Mouse (Mus musculus) retina, adult 2 months (tissue): Measurements from ENCODE around the gene Dnph1.
A peak's percentile ranks its signal among the peaks of the same experiment; 100 is the strongest.

Experiments
- DNase-seq: peaks from one replicate; pipeline ENCODE4 v3.0.0-alpha.2; 2012; ENCODE audit warnings: low read depth, low spot score

Gene Dnph1

DNA sequence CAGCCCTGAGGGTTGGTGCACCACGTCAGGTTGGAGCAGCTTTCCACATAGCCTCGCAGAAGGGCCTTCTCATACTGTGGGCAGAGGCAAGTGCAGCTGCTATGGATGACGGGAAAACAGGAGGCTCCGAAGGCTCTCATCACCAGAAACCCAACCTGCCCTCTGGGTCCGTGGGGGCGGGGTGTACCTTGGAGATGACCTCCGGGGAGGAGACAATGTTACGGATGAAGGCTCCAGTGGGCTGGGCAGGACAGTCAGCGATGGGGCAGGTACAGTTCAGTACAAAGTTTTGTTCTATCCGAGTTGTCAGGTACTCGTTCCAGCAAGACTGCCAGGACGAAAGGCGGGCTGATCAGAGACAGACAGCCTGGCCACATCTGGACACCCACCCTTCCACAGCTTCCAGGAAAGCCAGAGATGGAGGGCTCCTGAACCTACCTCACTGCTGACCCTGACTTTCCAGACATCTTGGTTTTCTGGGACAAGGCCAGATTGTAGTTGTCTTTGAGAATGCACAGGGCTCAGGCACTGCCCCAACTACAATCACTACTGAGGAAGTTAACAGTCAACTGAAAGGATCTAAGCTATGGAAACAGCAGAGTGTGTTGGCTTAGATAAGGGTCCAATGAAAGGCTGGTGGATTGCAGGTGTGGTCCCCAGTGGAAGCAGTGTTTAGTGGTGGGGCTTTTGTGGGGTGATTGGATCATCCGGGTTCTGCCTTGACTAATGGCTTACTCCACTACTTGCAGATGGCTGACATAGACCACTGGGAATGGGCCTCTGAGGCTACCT, 7.5 kb downstream of the Dnph1 start:
- DNase-seq = no peak

DNA sequence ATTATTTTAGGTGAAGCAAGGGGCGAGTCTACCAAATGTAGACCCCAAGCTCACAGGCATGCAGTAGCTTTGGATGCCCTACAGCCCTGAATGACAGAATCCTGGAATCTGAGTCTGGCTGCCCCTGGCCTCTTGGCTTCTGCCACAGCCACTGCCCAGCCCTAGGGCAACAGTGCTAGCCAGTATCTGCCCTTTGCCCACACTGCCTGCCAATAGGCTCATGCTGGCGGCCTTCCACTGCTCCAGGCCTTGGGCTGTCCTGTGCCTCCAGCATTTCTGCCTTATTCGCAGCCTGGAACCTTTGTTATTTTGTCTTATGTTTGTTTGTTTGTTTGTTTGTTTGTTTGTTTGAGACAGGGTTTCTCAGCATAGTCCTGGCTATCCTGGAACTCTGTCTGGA, 9.1 kb downstream of the Dnph1 start:
- no peak for DNase-seq

- no peak for DNase-seq
Measured at GRCm38 (mm10) chr17:46511059-46511710, 14.7 kb downstream of the Dnph1 start.

GRCm38 (mm10) chr17:46513329-46513728, 16.8 kb downstream of the Dnph1 start:
- DNase-seq = no peak

DNA sequence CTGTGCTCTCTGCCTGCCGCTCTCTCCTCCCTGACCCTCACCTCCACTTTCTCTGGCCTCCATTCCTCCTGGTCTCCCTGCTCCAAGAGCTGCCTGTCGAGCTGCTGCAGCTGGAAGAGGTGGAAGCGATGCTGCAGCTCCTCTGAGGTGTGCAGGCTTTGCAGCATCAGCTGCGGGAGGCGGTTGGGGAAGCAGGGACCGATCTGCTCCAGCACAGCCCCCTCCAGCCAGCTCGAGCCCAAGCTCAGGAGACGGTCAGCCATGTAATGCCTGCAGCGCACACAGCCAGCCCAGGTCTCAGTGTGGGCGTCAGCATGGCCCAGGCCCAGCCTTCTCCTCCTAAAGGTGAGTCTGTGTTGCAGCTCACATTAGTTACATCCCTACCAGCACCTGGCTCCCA, 23.5 kb downstream of the Dnph1 start:
- no peak for DNase-seq

DNA sequence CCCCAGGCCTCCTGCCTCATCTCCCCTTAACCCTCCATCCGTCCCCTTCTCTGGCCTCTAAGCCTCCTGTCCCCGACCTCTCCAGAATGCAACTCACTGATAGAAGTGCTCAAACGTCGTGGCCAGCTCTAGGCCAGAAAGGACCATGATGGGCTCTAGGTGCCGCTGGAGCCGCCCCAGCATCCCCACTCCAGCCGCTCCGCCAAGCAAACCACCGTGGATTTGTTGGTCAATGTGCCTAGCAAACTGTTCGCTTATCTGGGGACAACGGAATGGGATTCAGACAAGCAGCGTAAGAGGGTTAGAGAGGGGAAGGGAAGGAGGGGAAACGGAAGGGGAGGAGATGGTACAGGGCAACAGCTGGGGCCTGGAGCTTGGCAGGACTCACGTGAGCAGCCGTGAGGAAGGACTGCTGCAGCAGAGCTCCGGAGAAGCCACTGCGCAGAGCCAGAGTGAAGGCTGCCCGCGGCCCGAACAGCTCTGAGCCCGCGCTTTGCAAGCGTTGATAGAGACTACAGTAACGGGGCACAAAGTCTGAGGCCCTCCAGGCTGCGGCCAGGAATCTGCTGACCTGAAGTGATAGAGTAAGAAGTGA, 24.0 kb downstream of the Dnph1 start:
- DNase-seq = peak; percentile 63

- DNase-seq = no peak
Measured at GRCm38 (mm10) chr17:46521174-46521573, 24.7 kb downstream of the Dnph1 start.

DNA sequence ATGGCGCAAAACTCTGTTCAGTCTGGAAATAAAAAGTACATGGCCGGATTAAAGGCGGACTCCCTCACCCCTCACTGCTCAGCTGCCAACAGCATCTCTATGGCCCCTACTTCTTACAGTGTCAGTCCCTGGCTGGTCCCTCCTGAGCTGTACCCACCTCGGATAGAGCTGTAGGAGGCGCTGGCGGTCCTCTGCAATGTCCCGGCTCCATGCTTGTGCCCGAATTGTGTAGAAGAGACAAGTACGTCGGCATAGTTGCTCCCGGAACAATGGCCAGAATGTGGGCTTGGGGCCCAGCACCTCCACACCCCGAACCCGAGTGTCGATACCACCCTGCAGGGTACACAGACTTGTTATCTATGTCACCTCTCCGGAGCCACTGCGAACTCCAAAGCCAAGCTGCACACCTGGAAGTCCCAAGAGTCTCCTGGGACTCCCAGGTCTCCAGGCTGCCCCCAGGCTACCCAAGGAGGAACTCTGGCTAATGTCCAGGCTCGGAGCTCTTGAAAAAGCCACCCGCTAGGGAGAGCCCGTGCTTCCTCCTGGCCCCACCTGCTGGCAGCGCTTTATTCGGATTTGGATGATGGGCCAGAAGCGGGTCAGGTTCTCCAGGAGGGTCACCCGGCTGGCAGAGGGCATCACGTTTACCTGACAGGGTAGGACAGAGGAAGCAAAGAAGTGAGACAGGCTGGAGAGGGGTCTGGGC, 25.6 kb downstream of the Dnph1 start:
- no peak for DNase-seq

DNA sequence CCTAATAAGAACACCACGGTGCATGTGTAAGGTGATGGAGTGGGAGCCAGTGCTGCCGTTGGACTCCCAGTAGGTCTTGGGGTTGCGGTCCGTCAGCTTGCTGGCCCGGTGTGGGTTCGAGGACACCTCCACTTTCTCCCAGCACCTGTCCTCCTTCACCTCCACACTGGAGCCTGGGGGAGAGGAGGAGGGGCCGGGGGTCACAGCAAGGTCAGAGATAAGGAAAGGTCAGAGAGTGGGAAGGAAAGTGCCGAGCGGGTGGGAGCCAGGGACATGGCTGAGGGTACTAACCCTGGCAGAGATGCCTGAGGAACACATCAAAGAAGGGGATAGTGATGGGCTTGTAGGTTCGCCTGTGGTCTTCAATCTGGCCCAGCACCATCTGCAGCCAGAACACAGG, 28.6 kb downstream of the Dnph1 start:
- no peak for DNase-seq

DNA sequence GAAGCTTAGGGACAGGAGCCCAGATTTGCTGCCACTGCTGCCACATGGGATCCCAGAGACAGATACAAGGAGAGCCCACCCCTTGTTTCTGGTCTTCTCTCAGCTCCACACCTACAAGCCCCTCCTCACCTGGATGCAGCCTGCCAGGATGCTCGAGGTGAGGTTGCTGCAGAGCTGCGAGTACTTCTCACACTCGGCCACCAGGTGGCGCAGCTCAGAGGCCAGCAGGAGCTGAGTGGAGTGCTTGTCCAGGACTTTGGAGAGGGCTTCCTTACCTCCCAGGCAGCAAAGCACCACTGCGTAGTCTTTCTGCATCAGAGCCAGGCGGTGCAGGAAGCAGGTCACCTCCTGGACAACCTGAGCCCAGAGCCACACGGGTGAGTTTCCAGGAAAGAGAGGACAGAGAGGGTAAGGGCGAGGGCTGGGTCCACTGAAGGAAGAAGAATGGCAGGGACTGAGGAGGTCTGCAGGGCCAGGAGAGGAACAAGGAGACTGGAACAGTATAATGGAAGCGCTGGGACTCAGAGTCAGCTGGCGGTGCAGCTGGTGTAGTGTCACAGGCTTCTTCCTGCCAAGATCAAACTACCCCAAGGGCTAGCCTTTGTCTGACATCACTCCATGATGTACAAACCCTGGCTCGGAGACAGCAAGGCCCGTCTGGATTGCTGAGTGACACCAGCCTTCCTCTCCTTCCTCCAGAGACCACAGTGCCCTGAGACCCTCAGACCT, 29.2 kb downstream of the Dnph1 start:
- DNase-seq = peak; percentile 50

GRCm38 (mm10) chr17:46543661-46544060, 47.1 kb downstream of the Dnph1 start:
- no peak for DNase-seq

DNA sequence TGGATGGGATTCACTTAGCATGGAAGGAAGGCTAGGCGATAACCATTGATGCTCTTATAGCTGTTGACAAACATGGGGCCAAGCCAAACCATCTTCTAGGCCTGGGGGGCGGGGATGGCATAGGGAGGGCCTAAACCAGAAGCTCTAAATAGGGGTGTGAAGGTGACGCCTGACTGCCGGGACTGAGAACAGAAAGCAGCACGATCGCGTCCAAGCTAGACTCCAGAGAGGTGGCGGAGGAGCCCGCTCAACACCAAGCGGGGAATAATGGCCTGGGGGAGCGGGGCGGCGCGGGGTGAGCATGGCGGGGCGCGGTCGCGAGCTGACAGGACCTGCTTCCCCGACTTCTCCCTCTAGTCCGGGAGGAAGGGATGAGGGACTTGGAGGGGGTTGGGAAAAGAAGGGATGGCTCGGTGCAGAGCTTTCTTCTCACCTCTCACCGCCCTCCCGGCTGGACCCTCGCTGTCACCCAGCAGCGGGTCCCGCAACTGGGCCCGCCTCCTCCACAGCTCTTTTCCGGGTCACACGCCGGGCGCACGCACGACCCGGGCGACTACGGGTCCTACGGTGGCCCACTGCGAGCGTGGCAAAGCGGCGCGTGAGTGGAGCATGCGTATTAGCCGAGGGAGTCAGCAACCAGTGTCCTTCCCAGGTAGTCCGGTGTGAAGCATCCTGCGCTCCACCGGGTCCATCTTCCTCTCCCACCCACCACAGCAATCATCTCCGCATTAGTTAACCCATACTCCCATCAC, 49.5 kb downstream of the Dnph1 start, which contains the start of gene Cul9:
Gene Cul9, minus strand, starts transcription at position 576 of the 752 bp plus-strand sequence.
- peak; percentile 75 for DNase-seq

DNA sequence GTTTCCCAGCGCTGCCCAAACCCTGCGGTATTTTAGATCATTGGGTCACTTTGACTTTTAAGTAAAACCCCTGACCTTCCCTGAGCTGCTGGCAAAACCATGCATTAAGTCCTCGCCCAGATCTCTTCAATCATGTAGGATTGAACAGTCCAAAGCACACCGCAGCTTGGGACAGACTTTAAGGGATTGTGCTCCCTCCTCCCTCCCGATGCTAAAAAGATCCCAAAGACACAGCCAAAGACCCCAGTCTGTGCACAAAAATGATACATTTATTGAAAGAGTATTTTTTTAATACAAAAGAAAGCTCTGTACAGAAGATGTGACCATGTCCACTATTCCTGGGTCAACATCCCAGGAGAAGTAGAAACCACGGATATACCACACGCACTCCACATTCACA, 50.1 kb downstream of the Dnph1 start:
- no peak for DNase-seq

- DNase-seq = no peak
Measured at GRCm38 (mm10) chr17:46546995-46547394, 50.5 kb downstream of the Dnph1 start.

DNA sequence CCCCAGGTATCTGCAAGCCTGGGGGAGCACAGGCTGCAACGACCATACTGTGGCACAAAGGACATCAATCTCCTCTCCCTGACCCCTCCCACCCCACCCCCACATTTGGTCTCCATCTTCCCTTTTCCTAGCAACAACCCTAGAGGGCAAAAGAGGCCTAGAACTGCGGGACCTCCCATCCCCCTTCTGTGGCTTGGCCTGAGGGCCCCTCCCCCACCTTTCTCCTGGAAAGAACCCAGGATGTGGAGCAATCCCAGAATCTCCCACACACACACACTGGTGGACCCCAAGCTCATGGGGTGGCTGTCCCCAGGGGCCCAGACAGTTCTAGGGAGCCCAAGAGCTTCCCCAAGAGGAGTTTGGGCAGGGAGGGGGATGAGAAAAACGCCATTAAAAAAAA, 51.4 kb downstream of the Dnph1 start:
- no peak for DNase-seq

GRCm38 (mm10) chr17:46548741-46549140, 52.2 kb downstream of the Dnph1 start:
- no peak for DNase-seq

- no peak for DNase-seq
Measured at GRCm38 (mm10) chr17:46549193-46549592, 52.7 kb downstream of the Dnph1 start.
